Mouse (Mus musculus) myocyte (in vitro differentiated cells): ENCODE measurements around the gene Lgals4. TPM values are rescaled to one million over a fixed set of nuclear protein-coding genes. Genes with fewer than 3 reads are reported as not detected.
"Not testable (repeated sequence)": the region's sequence is repeated elsewhere in the genome, so short reads cannot be mapped to it uniquely, and the experiment has no call there.

Experiments
- H3K27me3 ChIP-seq: one replicate; pipeline ENCODE4 v1.6.1; 2011; ENCODE audit not compliant: control insufficient read depth, insufficient read depth, insufficient read length
- H3K36me3 ChIP-seq: one replicate; pipeline ENCODE4 v1.6.1; 2011; ENCODE audit not compliant: control insufficient read depth, insufficient read depth
- H3K4me2 ChIP-seq: one replicate; pipeline ENCODE4 v1.6.1; 2011; ENCODE audit warnings: low read depth, control low read depth
- H3K4me3 ChIP-seq: one replicate; pipeline ENCODE4 v1.5.1; 2011; ENCODE audit warnings: mild to moderate bottlenecking, control low read depth, moderate library complexity
- H3K79me2 ChIP-seq: one replicate; pipeline ENCODE4 v1.6.1; 2011; ENCODE audit not compliant: control insufficient read depth, insufficient read depth
- H3ac ChIP-seq: one replicate; pipeline ENCODE4 v1.6.1; 2011; ENCODE audit not compliant: control insufficient read depth, insufficient read length
- CEBPB ChIP-seq: IDR thresholded peaks from 2 replicates; pipeline ENCODE4 v1.6.1; 2011; ENCODE audit warnings: mild to moderate bottlenecking, moderate library complexity; ENCODE audit not compliant: poor library complexity, insufficient read depth, severe bottlenecking
- E2F4 ChIP-seq: IDR thresholded peaks from one replicate; pipeline ENCODE4 v1.6.1; 2011; ENCODE audit warnings: mild to moderate bottlenecking, control low read depth, moderate library complexity; ENCODE audit not compliant: insufficient read depth
- MAX ChIP-seq: IDR thresholded peaks from one replicate; pipeline ENCODE4 v1.6.1; 2011; ENCODE audit warnings: low read depth, mild to moderate bottlenecking, control low read depth
- MYOD1 ChIP-seq, 3 experiments: IDR thresholded peaks; one replicate each; pipeline ENCODE4 v1.6.1; 2011; ENCODE audit warnings: control low read depth in 2 of 3, low read depth in 2 of 3, mild to moderate bottlenecking in 2 of 3, moderate library complexity in 1 of 3; ENCODE audit not compliant: insufficient read length in 2 of 3, control insufficient read depth in 1 of 3
- MYOG ChIP-seq, 3 experiments: IDR thresholded peaks; one replicate each; pipeline ENCODE4 v1.6.1; 2011; ENCODE audit warnings: control low read depth in 2 of 3, low read depth in 2 of 3, mild to moderate bottlenecking in 2 of 3; ENCODE audit not compliant: insufficient read length in 2 of 3, control insufficient read depth in 1 of 3, insufficient read depth in 1 of 3
- POLR2A ChIP-seq: IDR thresholded peaks from one replicate; pipeline ENCODE4 v1.6.1; 2011; ENCODE audit warnings: low read depth, mild to moderate bottlenecking, control low read depth, moderate library complexity; ENCODE audit not compliant: insufficient read length
- POLR2AphosphoS2 ChIP-seq: IDR thresholded peaks from one replicate; pipeline ENCODE4 v1.6.1; 2011; ENCODE audit warnings: low read depth, control low read depth; ENCODE audit not compliant: insufficient read length
- REST ChIP-seq: IDR thresholded peaks from one replicate; pipeline ENCODE4 v1.6.1; 2011; ENCODE audit warnings: mild to moderate bottlenecking, control low read depth, moderate library complexity; ENCODE audit not compliant: insufficient read depth, insufficient read length
- SRF ChIP-seq: IDR thresholded peaks from one replicate; pipeline ENCODE4 v1.6.1; 2011; ENCODE audit warnings: low read depth; ENCODE audit not compliant: control insufficient read depth, insufficient read length
- TCF12 ChIP-seq: IDR thresholded peaks from one replicate; pipeline ENCODE4 v1.6.1; 2011; ENCODE audit warnings: mild to moderate bottlenecking, control low read depth; ENCODE audit not compliant: poor library complexity, insufficient read depth, severe bottlenecking
- TCF3 ChIP-seq: IDR thresholded peaks from one replicate; pipeline ENCODE4 v1.6.1; 2011; ENCODE audit warnings: low read depth, control low read depth; ENCODE audit not compliant: insufficient read length
- USF1 ChIP-seq: IDR thresholded peaks from one replicate; pipeline ENCODE4 v1.6.1; 2011; ENCODE audit warnings: low read depth, mild to moderate bottlenecking, control low read depth, moderate library complexity
- polyA plus RNA-seq: library from polyadenylated mRNA; unstranded; fragments of >200 nt; fragmentation: generic; extraction: Trizol; gene quantifications from one replicate; pipeline ENCODE4 v1.2.1, GENCODE M21; 2012; ENCODE audit warnings: missing spikeins

Gene Lgals4
- polyA plus RNA-seq, 1 experiment = 3.0 TPM

DNA sequence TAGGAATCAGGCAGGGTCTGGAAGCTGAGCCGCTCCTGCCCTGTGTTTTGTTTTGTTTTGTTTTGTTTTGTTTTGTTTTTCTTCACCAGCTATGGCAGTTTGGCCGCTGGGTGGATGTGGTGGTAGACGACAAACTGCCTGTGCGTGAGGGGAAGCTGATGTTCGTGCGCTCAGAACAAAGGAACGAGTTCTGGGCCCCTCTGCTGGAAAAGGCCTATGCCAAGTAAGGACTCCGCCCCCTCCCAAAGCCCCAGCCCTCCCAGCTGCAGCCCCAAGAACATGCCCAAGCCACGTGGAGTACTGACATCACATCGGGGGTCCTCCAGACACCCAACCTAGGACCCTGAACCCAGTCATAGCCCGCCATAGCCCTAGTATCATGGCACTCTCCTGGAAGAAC, 49.4 kb downstream of the Lgals4 start:
- Histone ChIP-seq H3ac (no peak overlapping the region), H3K79me2 (no peaks in the 10 kb centered on the region), H3K4me2 (no peak overlapping the region), H3K4me3 (no peak overlapping the region), H3K36me3 (no peaks in the 10 kb centered on the region), H3K27me3 (no peaks in the 10 kb centered on the region)
- no peak for TF ChIP-seq POLR2A
- no peak for TF ChIP-seq POLR2AphosphoS2
- no peak for TF ChIP-seq TCF3
- no peak for TF ChIP-seq SRF
- no peak for TF ChIP-seq MYOG (IDR thresholded peaks at IDR 0.05; ENCODE audit: control insufficient read depth in 1 of 3, insufficient read depth in 1 of 3, insufficient read length in 2 of 3, low read depth in 2 of 3)
- TF ChIP-seq E2F4 = no peak
- no peak for TF ChIP-seq TCF12
- no peak for TF ChIP-seq USF1
- no peak for TF ChIP-seq MAX

DNA sequence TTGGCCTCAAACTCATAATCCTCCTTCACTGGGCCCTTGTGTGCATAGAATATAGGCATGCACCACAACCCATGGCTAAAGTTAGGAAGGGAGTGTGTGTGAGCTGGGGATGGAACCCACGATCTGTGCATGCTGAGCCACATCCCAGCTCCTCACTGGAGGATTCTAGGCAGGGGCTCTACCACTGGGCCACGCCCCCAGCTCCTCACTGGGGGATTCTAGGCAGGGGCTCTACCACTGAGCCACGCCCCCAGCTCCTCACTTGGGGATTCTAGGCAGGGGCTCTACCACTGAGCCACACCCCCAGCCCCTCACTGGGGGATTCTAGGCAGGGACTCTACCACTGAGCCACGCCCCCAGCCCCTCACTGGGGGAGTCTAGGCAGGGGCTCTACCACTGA, 50.0 kb downstream of the Lgals4 start:
- not testable (repeated sequence) for H3K27me3 ChIP-seq, H3K79me2 ChIP-seq, H3K4me2 ChIP-seq, H3ac ChIP-seq, H3K36me3 ChIP-seq, H3K4me3 ChIP-seq

DNA sequence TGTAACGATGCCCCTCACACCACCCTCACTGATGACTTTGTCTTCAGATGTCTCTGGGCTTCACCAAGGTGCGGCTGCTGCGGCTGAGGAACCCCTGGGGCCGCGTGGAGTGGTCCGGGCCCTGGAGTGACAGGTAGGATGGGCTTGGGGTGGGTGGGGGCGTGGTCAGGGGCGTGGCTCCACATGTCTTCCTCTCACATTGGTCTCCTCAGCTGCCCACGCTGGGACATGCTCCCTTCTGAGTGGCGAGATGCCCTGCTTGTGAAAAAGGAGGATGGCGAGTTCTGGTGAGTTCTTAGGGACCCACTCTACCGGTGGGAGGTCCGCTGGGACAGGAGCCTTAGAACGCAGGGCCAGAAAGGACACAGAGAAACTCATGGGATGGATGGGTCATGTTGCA, 52.8 kb downstream of the Lgals4 start:
- H3K36me3 ChIP-seq = no peaks in the 10 kb centered on the region
- H3K27me3 ChIP-seq = no peaks in the 10 kb centered on the region
- TF ChIP-seq SRF = no peak
- no peak for TF ChIP-seq USF1
- TF ChIP-seq MAX = no peak
- TF ChIP-seq E2F4 = no peak
- TF ChIP-seq POLR2A = no peak
- no peak for TF ChIP-seq POLR2AphosphoS2
- no peak for TF ChIP-seq REST
- TF ChIP-seq MYOD1 (IDR thresholded peaks at IDR 0.05; ENCODE audit: control insufficient read depth in 1 of 3, insufficient read length in 2 of 3, low read depth in 2 of 3) = no peak
- no peak for TF ChIP-seq MYOG (IDR thresholded peaks at IDR 0.05; ENCODE audit: control insufficient read depth in 1 of 3, insufficient read depth in 1 of 3, insufficient read length in 2 of 3, low read depth in 2 of 3)
- TF ChIP-seq CEBPB = no peak
- TF ChIP-seq TCF12 = no peak
- TF ChIP-seq TCF3 = no peak
- H3K4me3 ChIP-seq = no peak overlapping the region
- H3K4me2 ChIP-seq = no peak overlapping the region
- H3K79me2 ChIP-seq = no peaks in the 10 kb centered on the region
- no peak overlapping the region for H3ac ChIP-seq

DNA sequence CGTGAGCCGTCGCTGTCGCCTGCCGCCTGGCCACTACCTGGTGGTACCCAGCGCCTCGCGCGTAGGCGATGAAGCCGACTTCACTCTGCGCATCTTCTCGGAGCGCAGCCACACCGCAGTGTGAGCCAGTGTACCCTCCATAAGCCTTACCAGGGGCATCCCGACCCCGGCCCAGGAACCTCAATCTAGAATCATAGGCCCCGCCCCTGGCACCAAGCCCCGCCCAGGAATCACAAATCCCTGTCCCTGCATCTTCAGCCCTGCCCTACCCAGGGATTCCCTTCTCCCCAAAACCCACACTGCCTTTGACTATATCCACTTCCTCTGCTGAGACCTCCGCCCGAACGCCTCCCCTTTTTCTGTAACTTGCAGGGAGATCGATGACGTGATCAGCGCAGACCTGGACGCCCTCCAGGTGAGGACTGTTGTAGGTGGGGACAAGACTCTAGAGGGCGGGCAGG, 55.1 kb downstream of the Lgals4 start:
- TF ChIP-seq USF1 (no peak), TCF3 (no peak), POLR2AphosphoS2 (peak; percentile 78)
- no peak overlapping the region for H3ac ChIP-seq
- no peaks in the 10 kb centered on the region for H3K27me3 ChIP-seq

More for the DNA sequence above, 55.1 kb downstream of the Lgals4 start:
- no peak overlapping the region for H3K4me3 ChIP-seq
- no peak overlapping the region for H3K4me2 ChIP-seq
- no peaks in the 10 kb centered on the region for H3K79me2 ChIP-seq
- no peaks in the 10 kb centered on the region for H3K36me3 ChIP-seq

Other genes with a start within 250 kb of the Lgals4 start
- 29.4 TPM for gene Samd4b, start 235.7 kb upstream of the Lgals4 start, polyA plus RNA-seq
- 27.5 TPM for gene Pak4, start 235.7 kb upstream of the Lgals4 start, polyA plus RNA-seq
- gene Acp7, start 202.5 kb upstream of the Lgals4 start, polyA plus RNA-seq = not detected
- gene Fbxo27, start 141.0 kb upstream of the Lgals4 start, polyA plus RNA-seq = not detected
- 33.1 TPM for gene Fbxo17, start 117.0 kb upstream of the Lgals4 start, polyA plus RNA-seq
- 132 TPM for gene Mrps12, start 92.0 kb upstream of the Lgals4 start, polyA plus RNA-seq
- gene Sars2, start 91.9 kb upstream of the Lgals4 start, polyA plus RNA-seq = 10.5 TPM
- not detected for gene Ccer2, start 77.7 kb upstream of the Lgals4 start, polyA plus RNA-seq
- gene Sirt2, start 67.1 kb upstream of the Lgals4 start, polyA plus RNA-seq = 100.0 TPM
- 59.3 TPM for gene Nfkbib, start 66.3 kb upstream of the Lgals4 start, polyA plus RNA-seq
- gene Rinl, start 44.9 kb upstream of the Lgals4 start, polyA plus RNA-seq = 0.12 TPM
- gene Hnrnpl, start 25.3 kb upstream of the Lgals4 start, polyA plus RNA-seq = 230 TPM
- gene Ech1, start 8.6 kb upstream of the Lgals4 start, polyA plus RNA-seq = 132 TPM
- gene Lgals7, start 30.0 kb downstream of the Lgals4 start, polyA plus RNA-seq = 0.50 TPM
- gene Capn12, start 47.6 kb downstream of the Lgals4 start, polyA plus RNA-seq = 0.24 TPM
- gene Actn4, start 128.5 kb downstream of the Lgals4 start, polyA plus RNA-seq = 270 TPM
- 335 TPM for gene Eif3k, start 148.0 kb downstream of the Lgals4 start, polyA plus RNA-seq
- gene Map4k1, start 148.2 kb downstream of the Lgals4 start, polyA plus RNA-seq = 0.18 TPM